Mouse (Mus musculus) lung, embryonic 15.5 days (tissue): ENCODE data around the gene A430078G23Rik. TPM values are rescaled to one million over a fixed set of nuclear protein-coding genes. Genes with fewer than 3 reads are reported as not detected.

Experiments
- polyA plus RNA-seq: library from polyadenylated mRNA; unstranded; fragments of >200 nt; fragmentation: Nextera tagmentation; extraction: Ambion mirVana; gene quantifications from 2 replicates; pipeline ENCODE4 v1.2.1, GENCODE M21; 2015

Gene A430078G23Rik
- polyA plus RNA-seq, 1 experiment from 2014 or later, result 0.59 TPM

Other genes with a start within 250 kb of the A430078G23Rik start
- 34.8 and 38.8 TPM in 2 replicates for gene Insr, start 73.8 kb upstream of the A430078G23Rik start, polyA plus RNA-seq
- 6.7 and 7.8 TPM in 2 replicates for gene Arhgef18, start 39.6 kb downstream of the A430078G23Rik start, polyA plus RNA-seq
- gene Pex11g, start 114.3 kb downstream of the A430078G23Rik start, polyA plus RNA-seq, result 9.2 and 11.4 TPM in 2 replicates
- not detected in 2 replicates for gene Tex45, start 117.4 kb downstream of the A430078G23Rik start, polyA plus RNA-seq
- gene Zfp358, start 139.7 kb downstream of the A430078G23Rik start, polyA plus RNA-seq, result 44.6 and 45.2 TPM in 2 replicates
- 45.7 and 50.7 TPM in 2 replicates for gene Mcoln1, start 147.0 kb downstream of the A430078G23Rik start, polyA plus RNA-seq
- gene Pnpla6, start 162.0 kb downstream of the A430078G23Rik start, polyA plus RNA-seq, result 21.7 and 29.9 TPM in 2 replicates
- 0.77 and 1.1 TPM in 2 replicates for gene C330021F23Rik, start 214.6 kb downstream of the A430078G23Rik start, polyA plus RNA-seq
- gene Camsap3, start 233.9 kb downstream of the A430078G23Rik start, polyA plus RNA-seq, result 5.8 and 6.9 TPM in 2 replicates